Mouse (Mus musculus): ENCODE results near the gene Crabp2. TPM values are rescaled to one million over a fixed set of nuclear protein-coding genes. Genes with fewer than 3 reads are reported as not detected.
A peak's percentile ranks its signal among the peaks of the same experiment; 100 is the strongest.

The Crabp2 gene
- total RNA-seq, 2 experiments from 2014 or later, result 4.5 to 8.2 TPM

DNA sequence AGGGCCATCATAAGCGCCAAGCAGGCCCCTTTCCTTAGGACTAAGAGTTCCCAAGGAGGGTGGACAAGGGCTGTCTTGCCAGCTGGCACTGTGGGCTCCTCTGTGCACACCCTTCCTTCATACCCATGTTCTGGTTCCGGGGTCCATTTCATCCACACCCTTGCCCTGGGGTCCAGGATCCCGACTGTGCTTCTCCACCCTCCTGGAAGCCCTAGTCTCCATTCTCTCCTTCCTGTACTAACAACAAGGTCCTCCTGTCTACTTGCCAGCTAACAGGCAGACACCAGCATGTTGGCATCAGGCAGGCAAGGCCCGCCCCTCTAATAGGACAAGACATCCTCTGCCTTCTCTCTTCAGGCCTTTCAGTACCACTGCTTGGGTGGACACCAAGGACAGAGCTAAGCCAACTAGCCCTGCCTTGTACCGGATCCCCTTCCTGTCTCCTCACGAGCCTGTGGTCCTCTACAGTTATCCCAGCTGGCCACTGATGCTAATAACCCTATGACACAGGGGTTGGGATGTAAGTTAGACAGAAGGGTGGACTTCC, 32.8 kb downstream of the Crabp2 start:
- H3K27ac ChIP-seq, result no peak overlapping the region
- no peak for TF ChIP-seq CTCF (IDR thresholded peaks at IDR 0.05)
- no peak for DNase-seq (ENCODE audit: extremely low spot score in 1 of 2, low spot score in 2 of 2)
- H3K4me3 ChIP-seq, result no peak overlapping the region
- intact Hi-C loops (cut with DNase I), result no loop called here

DNA sequence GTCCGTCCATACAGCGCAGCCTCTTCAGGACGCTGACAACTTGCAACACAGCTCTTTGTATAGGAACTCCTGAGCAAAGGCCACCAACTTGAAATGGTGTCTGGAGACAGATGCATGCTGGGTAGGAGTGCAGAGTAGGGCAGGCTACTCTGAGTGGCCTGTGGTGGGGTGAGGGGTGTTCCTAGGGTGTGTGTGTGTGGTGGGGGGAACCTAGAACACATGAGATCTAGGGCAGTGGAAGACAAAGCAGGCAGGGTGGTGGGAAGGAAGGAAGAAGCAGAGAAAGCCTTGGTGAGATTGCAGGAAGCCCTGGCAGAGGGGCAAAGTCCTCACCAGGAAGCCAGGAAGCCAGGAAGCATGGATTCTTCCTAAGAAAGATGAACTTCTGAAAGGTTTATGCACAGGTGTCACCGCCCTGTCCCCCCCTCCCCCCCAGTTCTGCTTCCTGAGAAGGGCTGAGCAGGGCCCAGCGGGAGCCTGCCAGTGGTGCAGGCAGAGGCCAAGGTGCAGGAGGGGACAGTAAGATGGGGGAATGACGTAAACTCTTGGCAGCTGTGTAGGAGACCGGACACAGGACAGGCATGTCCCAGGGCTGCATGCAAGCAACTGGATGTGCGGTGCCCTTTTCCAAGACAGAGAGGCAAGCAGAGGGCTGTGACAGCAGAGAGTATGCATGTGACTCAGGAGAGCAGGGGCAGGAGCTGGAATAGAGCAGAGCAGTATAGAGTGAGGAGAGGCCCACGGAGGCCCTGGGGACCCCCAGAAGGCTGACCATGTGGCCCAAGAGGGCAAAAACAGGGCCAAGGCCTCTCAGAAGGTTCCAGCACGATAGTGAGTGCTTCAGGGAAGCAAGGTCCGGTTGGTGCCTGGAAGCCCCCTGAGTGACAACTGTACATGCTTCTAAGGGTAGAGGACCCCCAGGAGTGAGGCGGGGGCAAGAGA, 33.7 kb downstream of the Crabp2 start:
- H3K27ac ChIP-seq, result peak overlapping the region; percentile 75; the same call in 1 of the 2 replicates
- H3K4me3 ChIP-seq, result no peak overlapping the region
- no peak for TF ChIP-seq CTCF (IDR thresholded peaks at IDR 0.05)
- no peak for DNase-seq (ENCODE audit: extremely low spot score in 1 of 2, low spot score in 2 of 2)
- intact Hi-C loops (cut with DNase I), result no loop called here

DNA sequence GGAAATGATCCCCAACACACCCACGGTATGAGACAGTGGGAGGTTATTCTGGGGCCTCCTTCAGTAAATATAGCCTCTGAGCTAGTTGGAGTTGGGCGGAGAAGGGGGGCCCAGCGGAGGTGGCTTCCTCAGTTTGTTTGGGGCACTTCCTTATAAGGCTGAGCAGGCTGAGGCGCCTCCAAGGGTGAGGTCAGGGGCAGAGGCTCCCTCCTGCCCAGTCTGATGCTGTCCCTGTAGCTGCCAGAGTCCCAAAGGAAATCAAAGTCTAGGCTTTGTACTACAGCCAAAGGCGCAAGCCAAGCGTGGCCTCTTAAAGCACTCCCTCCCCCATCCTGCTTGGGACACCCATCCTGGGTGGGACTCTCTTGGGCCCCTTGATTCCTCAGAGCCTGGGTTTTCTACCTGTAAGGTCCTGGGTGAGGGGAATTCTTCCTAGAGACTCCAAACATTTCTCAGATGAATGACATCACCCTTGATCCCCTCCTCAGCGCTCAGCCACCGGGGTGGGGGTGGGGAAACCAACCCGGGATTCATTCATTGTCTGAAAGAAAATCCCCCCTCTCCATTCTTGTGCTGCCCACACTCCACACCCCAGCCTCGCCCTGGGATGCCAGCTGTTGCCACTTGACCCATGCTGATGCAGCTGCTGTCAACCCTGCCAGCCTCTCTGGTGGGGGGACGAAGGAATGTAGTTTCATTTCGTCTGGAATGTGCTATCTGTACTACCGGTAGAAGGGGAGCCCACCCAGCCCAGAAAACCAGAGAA, 34.6 kb downstream of the Crabp2 start:
- Histone ChIP-seq H3K27ac (peak overlapping the region; percentile 75; the same call in 1 of the 2 replicates), H3K4me3 (no peak overlapping the region)
- TF ChIP-seq CTCF (IDR thresholded peaks at IDR 0.05), result no peak
- intact Hi-C loops (cut with DNase I), result no loop called here
- no peak for DNase-seq (ENCODE audit: extremely low spot score in 1 of 2, low spot score in 2 of 2)

DNA sequence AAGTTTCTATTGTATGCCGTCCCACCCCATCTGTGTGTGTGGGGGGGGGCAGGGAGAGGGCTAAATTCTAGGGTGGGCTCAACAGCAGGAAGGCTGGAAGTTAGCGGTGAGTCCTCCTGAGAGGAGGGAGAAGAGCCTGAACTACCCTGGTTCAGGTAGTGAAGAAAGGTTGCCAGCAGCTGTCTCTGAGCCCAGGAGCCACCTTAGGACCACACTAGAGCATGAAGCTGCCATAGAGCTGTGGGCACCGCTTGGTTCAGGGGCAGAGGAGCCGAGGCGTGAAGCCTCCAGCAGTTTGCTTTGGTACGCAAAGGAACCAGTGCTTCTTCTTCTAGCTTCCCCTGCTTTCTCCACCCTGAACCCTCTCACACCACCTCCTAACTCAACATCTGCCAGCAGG, 35.2 kb downstream of the Crabp2 start:
- intact Hi-C loops (cut with DNase I), result no loop called here
- DNase-seq (ENCODE audit: extremely low spot score in 1 of 2, low spot score in 2 of 2), result no peak
- TF ChIP-seq CTCF (IDR thresholded peaks at IDR 0.05), result no peak
- no peak overlapping the region for H3K4me3 ChIP-seq
- no peak overlapping the region for H3K27ac ChIP-seq

DNA sequence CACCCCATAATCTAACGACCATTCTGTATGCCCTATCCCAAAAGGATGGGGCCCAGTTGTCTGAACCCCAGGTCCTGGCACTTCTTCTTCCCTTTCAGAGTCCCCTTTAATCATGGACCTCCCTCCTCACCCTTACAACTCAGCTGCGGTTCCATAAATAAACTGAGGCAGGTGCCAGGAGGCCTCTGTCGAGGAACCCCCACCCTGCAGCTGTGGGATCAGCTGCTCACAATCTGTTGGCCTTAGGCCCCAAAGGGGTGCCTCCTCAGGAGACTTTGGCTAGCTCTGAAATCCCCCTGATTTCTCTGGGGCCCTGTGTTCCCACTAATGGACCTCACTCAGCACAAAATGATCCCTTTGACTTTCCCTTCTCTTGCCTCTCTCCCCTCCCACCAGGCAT, 35.6 kb downstream of the Crabp2 start:
- intact Hi-C loops (cut with DNase I), result no loop called here
- no peak for DNase-seq (ENCODE audit: extremely low spot score in 1 of 2, low spot score in 2 of 2)
- H3K4me3 ChIP-seq, result no peak overlapping the region
- no peak overlapping the region for H3K27ac ChIP-seq
- TF ChIP-seq CTCF (IDR thresholded peaks at IDR 0.05), result no peak

DNA sequence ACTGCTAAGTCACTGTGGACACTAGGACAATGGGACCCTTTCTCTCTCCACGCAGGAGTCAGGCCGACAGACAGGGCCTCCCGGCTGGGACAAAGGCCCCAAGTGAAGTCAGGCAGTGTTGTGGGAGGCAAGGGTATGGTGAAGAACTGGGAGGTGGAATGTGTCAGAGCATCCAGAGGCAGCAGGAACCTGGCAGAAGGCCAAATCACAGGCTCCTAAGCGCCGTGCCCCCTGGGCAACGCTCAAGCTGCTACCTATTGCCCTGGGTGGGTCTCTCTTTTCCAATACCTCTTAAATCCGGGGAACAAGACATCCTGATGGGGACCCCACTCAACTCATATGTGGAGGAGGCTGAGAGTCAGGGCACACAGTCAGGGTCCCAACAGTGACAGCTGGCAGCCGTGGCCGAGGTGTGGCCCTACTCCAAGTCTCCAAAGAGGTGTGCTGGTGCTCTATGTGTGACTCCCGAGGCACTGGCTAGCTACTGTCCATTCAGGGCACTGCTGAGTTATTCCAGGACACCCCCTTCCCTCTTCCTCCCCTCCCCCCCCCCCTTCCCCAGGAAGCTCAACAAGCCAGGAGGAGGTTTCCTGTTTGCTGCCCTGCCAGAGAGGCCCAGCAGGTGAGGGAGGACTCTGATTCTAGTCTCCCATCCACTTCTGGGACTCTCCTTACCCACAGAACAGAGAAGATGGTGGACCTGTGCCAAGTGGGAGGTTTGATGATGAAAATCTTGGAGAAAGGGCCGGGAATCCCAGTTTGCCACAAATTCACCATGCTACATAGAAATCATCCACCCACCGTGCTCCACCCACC, 37.2 kb downstream of the Crabp2 start:
- intact Hi-C loops (cut with DNase I), result no loop called here
- DNase-seq (ENCODE audit: extremely low spot score in 1 of 2, low spot score in 2 of 2), result no peak
- no peak overlapping the region for H3K4me3 ChIP-seq
- no peak for TF ChIP-seq CTCF (IDR thresholded peaks at IDR 0.05)
- H3K27ac ChIP-seq, result peak overlapping the region; percentile 24; the same call in 1 of the 2 replicates

DNA sequence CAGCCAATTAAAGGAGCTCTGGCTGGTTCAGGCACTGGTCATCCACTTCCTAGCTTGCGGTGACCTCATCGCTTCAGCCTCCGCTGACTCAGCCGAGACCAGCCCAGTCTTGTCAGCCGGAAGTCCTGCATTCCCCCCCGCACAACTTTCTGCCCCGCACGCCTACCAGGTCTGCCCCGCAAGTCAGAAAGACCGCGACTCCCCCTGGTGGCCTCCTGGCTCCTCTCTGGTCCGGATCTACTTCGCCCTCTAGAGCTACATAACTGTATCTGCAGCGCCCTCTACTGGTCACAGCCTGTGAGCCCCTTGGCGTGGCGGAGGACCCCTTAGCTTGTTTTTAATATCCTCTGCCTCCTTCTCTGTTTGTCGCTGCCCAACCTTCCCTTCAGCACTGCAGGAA, 38.4 kb downstream of the Crabp2 start:
- Histone ChIP-seq H3K27ac (no peak overlapping the region), H3K4me3 (peak overlapping the region; percentile 19; the same call in 1 of the 2 replicates)
- peak; percentile 86 to 89 for DNase-seq (ENCODE audit: extremely low spot score in 1 of 2, low spot score in 2 of 2)
- intact Hi-C loops (cut with DNase I), result loop anchor here (1.0 kb wide), 2 partner anchors 17 to 52 kb away; no protein-coding TSS in a partner anchor
- peak; percentile 97 for TF ChIP-seq CTCF (IDR thresholded peaks at IDR 0.05)

DNA sequence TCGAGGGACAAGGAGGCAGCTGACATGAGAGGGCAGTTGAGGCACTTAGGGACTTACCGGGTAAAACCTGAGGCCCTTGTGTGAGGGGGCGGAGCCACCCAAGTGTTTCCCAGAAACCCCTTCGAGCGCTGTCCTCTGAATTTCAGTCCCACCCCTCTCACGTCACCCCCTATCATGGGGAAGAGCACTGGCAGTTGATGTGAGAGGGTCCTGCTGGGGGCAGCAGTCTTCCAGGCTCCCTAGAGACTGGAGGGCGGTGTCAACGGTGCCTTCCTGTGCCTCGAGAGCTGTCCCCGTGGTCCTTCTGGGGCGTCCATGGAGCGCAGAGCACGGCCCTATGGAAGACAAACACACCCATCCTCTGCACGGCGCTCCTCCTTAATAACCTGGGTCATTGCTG, 39.2 kb downstream of the Crabp2 start:
- DNase-seq (ENCODE audit: extremely low spot score in 1 of 2, low spot score in 2 of 2), result no peak
- Histone ChIP-seq H3K4me3 (peak overlapping the region; percentile 11; the same call in 1 of the 2 replicates), H3K27ac (no peak overlapping the region)
- intact Hi-C loops (cut with DNase I), result loop anchor here (1.0 kb wide), 2 partner anchors 17 to 52 kb away; no protein-coding TSS in a partner anchor
- no peak for TF ChIP-seq CTCF (IDR thresholded peaks at IDR 0.05)

DNA sequence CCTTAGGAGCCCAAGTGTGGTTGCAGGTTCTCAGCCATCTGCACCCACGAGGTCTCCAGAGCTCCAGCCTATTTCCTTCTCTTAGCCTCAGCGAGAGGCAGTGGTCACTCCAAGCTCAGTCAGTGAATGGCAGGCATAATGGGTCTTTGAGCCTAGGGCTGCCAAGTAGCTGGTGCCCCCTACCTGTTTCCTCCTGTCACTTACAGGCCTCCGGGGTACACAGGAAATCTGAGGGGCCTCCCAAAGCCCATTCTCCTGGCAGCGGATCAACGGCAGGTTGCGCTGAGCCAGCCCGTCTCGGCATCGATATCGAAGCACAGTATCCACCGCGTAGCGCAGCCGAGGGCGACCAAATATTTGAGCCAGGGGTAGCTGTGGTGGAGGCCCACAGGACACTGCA, 39.6 kb downstream of the Crabp2 start:
- intact Hi-C loops (cut with DNase I), result no loop called here
- H3K27ac ChIP-seq, result no peak overlapping the region
- H3K4me3 ChIP-seq, result peak overlapping the region; percentile 11; the same call in 1 of the 2 replicates
- no peak for DNase-seq (ENCODE audit: extremely low spot score in 1 of 2, low spot score in 2 of 2)
- no peak for TF ChIP-seq CTCF (IDR thresholded peaks at IDR 0.05)

DNA sequence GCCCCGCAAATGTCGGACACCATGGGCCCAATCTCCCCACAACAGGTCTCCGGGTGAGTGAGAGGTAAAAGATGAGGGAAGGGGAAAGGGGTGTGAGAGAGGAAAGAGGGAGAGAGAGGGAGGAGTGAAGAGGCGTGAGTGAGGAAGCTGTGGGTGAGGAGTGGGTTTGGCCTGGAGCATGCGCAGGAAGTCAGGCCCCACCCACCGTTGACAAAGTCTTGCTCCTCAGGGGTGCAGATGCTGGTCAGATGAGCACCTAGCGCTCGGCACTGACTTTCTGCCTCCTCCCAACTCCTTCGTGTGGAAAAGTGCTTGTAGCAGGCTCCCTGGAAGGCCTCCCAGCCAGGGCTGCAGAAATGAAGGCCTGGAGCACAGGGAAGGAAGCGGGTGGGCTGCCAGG, 41.5 kb downstream of the Crabp2 start:
- no peak for TF ChIP-seq CTCF (IDR thresholded peaks at IDR 0.05)
- H3K27ac ChIP-seq, result no peak overlapping the region
- H3K4me3 ChIP-seq, result no peak overlapping the region
- intact Hi-C loops (cut with DNase I), result no loop called here
- DNase-seq (ENCODE audit: extremely low spot score in 1 of 2, low spot score in 2 of 2), result no peak

DNA sequence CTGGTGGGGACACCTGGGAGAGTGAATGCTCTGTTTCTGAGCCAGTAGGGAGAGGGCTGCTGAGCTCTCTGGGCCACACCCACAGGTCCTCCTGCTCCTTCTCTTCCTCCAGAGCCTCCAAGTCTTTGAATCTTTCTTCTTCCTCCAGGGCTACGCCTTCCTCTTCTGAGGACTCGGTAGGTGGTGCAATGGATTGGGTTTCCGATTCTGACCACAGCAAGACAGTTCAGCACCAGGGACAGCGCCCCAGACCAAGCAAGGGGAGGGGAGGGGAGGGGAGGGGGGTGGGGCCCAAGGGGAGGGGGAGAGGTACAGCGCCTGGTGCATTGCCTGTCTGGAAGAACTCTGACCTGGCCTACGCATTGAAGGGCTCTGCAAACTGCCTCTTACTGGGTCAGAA, 45.0 kb downstream of the Crabp2 start:
- H3K4me3 ChIP-seq, result no peak overlapping the region
- TF ChIP-seq CTCF (IDR thresholded peaks at IDR 0.05), result no peak
- intact Hi-C loops (cut with DNase I), result no loop called here
- no peak overlapping the region for H3K27ac ChIP-seq
- no peak for DNase-seq (ENCODE audit: extremely low spot score in 1 of 2, low spot score in 2 of 2)
